Mouse (Mus musculus): ENCODE results near the gene Pdia2.
"Not testable (repeated sequence)": the region's sequence is repeated elsewhere in the genome, so short reads cannot be mapped to it uniquely, and the experiment has no call there.

The Pdia2 gene

DNA sequence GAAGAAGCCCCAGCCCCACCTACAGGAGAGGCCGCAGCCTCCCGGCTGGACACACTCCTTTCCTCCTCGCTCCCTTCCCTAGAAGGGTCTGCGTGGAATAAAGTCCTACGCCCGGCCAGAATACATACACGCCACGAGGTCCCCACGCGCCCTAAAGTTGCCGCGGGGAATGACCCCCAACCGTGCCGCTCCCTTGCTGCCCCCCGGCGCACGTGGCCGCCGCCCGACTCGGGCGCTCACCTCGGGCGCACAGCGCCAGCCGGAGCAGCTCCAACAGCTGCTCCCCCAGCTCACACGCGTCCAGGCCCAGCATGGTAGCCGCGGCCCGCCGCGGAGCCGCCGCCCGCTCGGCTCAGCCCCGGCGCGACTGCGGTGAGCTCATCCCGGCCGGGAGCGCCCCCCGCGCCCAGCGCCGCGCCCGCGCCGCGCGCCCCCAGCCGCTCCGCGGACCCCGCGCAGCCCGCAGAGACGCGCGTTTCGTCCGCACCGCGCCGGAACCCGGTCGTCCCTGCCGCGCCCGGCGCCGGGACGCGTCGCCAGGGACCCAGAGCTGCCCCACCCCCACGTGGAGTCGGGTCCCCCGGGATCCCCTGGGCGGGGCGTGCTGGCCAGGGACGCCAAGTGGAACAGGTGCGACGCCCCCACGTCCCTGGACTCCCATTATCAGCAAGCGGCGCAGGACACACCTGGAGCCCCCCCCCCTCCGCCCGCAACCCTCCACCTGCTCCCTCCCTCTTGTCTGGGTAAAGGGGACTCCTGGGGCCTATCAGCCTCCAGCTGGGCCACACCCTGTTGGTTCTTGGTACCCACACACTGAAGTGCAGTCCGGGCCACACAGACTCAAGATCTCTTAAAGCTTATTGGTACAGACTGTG, 2.2 kb upstream of the Pdia2 start:
- peak; percentile 48 for DNase-seq (ENCODE audit: low spot score)

DNA sequence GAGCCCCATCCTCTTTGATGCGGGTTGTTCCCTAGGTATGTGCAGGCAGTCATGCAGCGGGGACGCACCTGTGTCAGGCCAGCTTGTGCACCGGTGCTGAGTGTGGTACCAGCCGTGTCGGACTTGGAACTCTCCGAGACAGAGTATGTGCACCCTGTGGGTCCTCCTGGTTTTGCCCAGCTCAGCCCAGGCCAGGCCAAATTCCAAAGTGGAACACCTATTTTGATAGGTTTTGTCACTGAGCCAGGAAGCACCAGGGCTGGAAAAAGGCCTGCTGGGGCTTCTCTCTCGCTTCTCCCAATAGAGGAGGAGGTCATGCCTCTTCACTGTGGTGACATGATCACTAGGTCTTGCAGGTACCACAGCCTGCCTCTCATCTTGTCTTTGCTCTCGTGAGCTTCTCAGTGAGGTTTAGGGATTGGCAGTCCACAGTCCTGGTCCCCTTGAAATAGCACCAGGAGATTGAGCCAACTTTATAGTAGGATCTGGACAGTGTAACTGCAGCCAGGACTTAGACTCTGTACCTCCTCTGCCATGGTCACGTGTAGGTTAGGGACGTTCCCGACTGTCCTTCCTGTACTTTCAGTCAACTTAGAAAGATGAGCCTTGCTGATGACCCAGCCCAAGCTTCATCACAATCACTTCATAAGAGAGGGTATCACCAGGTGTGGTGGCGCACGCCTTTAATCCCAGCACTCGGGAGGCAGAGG, 6.3 kb downstream of the Pdia2 start:
- DNase-seq (ENCODE audit: low spot score), result no peak

DNA sequence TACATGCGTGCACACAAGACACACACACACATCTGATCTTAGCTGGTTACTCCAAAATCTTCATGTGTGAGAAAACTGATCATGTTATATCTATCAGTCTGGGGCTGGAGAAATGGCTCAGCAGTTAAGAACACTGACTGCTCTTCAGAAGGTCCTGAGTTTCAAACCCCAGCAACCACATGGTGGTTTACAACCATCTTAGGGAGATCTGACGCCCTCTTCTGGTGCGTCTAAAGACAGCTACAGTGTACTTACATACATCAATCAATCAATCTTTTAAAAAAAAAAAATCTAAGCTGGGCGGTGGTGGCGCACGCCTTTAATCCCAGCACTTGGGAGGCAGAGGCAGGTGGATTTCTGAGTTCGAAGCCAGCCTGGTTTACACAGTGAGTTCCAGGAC, 7.4 kb downstream of the Pdia2 start:
- not testable (repeated sequence) for DNase-seq (ENCODE audit: low spot score)

DNA sequence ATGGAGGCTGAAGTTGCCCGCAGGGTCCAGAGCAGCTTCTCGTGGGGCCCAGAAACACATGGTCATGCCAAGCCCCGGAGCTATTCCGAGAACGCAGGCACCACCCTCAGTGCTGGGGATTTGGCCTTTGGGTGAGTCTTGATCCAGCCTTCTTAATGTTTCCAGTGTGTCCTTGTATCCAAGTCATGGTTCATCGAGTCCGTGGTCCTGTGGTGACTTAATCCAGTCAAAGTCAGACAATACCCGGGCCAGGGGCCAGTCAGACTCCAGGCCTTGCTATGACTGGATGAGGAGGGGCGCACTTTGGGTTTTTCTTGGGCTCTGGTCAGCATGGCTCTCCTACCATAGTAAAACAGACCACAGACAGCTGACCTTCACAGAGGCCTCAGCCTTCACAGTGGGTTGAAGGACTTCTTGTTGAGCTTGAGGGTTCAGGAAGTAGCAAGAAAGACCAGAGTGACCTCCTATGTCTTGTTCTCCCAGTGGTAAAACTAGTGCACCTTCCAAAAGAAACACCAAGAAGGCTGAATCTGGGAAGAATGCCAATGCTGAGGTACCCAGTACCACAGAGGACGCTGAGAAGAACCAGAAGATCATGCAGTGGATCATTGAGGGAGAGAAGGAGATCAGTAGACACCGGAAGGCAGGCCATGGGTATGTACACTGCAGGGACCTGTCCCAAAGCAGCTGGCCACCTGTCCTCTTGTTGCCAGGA, 10.6 kb downstream of the Pdia2 start:
- DNase-seq (ENCODE audit: low spot score), result no peak

DNA sequence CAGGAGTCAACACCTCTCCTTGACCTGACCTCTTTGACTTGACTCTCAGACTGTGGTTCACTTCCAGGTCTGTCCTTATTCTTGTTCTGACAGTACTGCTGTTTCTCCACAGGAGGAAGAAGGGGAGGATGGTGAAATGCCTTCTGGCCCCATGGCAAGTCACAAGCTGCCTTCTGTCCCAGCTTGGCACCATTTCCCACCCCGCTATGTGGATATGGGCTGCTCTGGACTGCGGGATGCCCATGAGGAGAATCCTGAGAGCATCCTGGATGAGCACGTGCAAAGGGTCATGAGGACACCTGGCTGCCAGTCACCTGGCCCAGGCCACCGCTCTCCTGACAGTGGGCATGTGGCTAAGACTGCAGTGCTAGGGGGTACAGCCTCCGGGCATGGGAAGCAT, 11.3 kb downstream of the Pdia2 start:
- DNase-seq (ENCODE audit: low spot score), result no peak

DNA sequence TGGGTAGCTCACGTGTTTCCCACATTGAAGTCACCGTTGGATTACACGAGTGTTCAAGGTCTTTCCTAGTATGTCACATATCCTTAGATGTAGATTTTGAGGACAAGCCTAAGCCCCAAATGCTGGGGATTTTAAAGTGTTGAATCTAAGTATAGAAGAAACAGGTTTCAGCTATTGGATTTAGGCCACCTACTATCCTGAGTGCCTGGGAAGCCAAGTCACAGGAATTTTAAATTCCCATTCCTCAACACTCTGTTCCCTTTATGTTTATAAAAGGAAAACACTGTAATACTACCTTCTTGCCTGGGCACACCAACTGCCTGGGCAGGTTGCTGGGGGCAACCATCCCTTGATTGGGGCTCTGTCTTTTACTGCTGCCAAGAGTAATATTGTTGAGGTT, 17.7 kb downstream of the Pdia2 start:
- DNase-seq (ENCODE audit: low spot score), result no peak

DNA sequence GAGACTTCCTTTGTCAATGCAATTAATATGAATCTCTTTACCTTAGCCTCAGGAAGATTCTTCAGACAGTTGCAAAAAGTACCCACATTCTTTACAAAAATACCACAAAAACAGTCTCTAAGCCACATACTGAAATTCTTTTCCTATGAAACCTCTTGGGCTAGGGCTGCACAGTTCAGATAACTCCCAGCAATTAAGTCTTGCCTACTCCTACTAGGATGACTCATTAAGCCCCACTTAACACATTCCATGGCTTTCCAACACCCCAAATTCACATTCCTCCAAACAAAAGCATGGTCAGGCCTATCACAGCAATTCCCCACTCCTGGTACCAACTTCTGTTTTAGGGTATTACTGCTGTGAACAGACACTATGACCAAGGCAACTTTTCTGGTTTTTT, 20.3 kb downstream of the Pdia2 start:
- DNase-seq (ENCODE audit: low spot score), result no peak

DNA sequence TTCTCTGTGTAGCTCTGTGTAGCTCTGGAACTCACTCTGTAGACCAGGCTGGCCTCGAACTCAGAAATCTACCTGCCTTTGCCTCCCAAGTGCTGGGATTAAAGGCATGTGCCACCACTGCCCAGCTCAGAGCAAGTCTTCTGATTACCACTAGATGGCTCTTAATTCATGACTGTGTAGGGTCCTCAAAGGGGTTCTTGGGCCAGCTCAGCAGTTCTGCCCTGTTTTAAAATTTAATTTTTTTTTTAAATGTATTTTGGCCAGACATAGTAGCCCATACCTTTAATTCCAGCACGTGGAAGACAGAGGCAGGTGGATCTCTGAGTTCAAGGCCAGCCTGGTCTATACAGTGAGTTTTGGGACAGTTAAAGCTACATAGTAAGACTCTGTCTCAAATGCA, 23.6 kb downstream of the Pdia2 start:
- DNase-seq (ENCODE audit: low spot score), result not testable (repeated sequence)

DNA sequence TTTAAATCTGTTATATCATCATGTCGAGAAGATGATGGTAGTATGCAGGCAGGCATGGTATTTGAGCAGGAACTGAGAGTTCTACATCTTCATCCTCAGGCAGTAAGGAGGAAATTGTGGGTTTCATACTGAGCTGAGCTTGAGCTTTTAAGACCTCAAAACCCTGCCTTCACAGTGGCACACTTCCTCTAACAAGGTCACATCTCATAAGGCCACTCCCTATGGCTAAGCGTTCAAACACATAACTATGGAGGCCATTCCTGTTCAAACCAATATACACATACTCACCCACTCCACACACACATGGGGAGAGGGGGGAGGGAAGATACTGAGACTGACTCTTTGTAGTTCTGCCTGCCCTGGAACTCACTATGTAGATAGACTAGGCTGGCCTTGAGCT, 30.8 kb downstream of the Pdia2 start:
- no peak for DNase-seq (ENCODE audit: low spot score)

DNA sequence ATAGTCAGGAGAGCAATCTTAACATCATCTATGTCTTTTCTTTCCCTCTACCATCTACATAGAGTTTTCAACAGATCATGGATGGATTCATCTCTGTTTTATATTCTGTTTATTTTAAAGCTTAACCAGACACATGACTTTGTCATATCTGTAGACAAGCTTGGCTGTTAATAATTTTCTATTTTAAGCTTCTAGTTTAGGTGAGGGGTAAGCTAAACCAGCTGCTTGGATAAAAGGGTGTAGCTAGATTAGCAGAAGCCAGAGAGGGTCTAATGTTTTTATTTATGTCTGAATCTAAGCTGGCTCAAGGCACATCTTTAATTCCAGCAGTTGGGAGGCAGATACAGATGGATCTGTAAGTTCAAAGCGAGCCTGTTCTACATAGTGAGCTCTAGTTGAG, 36.2 kb downstream of the Pdia2 start:
- DNase-seq (ENCODE audit: low spot score), result no peak

DNA sequence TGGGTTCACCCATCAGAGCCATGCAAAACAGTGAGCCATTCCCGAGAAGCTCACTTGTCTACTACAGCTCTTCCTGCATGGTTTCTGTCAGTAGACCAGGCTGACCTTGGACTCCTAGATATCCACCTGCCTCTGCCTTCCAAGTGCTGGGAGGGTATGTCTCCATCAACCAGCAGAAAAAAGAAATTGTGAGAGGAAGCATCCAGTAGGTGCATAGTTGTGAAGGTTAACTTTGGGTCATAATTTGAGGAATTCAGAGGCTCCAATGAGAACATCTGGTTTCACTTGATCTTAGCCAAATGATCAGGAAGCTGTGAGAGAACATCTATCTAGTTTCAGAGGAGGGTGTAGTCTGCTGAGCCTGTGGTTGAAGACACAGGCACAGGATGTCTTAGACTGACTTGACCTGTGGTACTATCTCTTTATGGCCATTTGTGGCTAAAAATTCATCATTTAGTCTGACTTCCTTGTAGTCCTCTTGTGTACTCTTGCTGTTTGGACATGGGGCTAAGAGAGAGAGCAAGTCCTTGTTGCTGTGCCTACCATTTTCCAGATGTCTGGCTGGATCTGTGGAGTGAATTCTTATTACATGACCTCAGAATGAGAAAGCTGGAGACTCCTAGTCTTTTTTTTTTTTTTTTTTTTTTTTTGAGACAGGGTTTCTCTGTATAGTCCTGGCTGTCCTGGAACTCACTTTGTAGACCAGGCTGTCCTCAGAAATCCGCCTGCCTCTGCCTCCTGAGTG, 46.8 kb downstream of the Pdia2 start:
- DNase-seq (ENCODE audit: low spot score), result no peak

DNA sequence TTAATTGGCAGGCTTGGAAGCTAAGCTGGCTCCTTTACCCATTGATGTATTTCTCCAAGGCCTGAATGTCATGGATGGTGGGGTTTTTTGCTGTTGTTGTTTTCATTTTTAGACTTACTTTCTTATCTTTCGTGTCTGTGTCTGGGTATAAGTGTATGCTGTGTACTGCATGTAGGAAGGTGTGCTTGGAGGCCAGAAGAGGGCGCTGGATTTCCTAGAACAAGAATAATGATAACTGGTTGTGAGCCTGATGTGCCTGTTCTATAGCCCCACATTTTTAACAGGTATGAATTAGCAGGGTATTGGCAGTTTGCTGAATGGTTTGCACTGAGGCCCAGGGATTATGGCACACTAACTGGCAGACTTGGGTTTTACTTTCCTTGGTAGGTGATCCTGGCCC, 49.8 kb downstream of the Pdia2 start:
- DNase-seq (ENCODE audit: low spot score), result no peak
